Mouse (Mus musculus) bone marrow macrophage, adult 2 months (primary cell): ENCODE data around the gene Lrba.

ENCODE experiments used
- CTCF ChIP-seq: IDR thresholded peaks from 2 replicates; pipeline ENCODE4 v1.5.1; 2012; ENCODE audit warnings: low read depth, mild to moderate bottlenecking, low read length, moderate library complexity
- POLR2A ChIP-seq: IDR thresholded peaks from 2 replicates; pipeline ENCODE4 v1.6.1; 2012; ENCODE audit warnings: mild to moderate bottlenecking, low read depth, low read length, borderline replicate concordance

DNA sequence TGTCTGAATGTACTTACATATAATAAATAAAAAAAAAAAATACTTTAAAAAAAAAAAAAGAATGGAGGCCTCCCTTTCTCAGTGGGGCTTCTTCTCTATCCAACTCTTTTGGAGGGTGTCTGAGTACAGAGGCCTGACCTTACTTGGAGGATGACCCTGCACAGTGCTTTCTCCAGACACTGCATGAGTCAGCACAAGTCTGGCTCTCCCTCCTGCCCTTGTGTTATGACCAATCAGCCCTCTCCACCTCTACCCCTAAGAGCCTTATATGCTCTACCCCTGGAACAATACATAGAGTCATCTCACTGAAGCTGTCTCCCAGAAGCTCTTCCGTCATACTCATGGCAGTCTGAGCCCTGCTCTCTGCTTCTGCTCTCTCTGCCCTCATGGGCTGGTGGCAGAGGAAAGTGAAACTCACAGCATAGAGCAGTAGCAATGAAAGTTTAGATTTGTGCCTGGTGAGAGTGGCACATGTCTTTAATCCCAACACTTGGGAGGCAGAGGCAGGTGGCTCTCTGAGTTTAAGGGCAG, 22.8 kb upstream of the Lrba start:
- no peak for TF ChIP-seq CTCF
- TF ChIP-seq POLR2A, result no peak
